Mouse (Mus musculus): ENCODE measurements at regions not wholly inside any gene's neighbourhood (a gene's known extent, or its start where the extent isn't known, plus 50 kb on each side); places are given as distances from the start of the nearest gene placed in this dataset.

DNA sequence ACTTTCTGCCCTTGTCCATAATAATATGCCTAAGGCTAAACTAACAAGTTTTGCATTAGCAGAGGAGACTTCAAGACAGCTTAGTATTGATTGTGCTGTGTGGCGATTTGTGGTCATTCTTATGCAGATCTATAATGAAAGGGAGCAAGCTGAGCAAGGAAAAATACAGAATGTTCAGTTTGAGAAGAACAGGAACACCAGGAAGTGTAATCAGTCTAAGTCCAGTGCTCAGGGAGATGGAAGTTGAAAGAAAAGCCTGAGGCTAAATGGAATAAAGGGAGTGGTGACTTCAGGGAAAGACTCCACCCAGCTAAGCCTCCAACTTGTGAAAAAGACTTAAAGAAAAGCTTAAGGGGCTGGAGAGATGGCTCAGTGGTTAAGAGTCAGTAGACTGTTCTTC lies 58.6 kb upstream of the Pja2 start:
- TF ChIP-seq CTCF (IDR thresholded peaks at IDR 0.05; ENCODE audit: low read depth) = no peak
- TF ChIP-seq EP300 (optimal IDR thresholded peaks at IDR 0.05) = no peak
